ENCODE assay signal across 9 mouse cellular contexts in the genomic region with DNA sequence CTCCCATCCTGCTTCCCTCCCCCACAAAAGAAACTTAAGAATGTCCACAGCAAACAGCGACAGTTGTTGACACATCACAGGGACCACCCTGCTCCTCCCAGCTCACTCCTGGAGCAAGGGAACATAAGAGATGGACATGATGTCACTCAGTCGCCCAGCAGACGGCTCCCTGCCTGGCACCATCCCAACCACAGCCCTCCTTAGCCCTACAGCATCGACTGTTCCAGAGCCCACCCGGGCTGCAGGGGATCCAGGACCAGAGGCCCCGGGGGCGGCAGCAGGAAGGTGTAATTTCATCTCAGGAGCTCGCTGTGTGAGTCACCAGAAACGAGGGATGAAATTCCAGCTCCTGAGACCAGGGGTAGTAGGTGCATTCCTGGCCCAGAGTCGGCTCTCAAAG. TPM values are rescaled to one million over a fixed set of nuclear protein-coding genes. Genes with fewer than 3 reads are reported as not detected.
A peak's percentile ranks its signal among the peaks of the same experiment; 100 is the strongest.
DNase-seq lines count a peak whose midpoint lies in the region; ATAC-seq lines count a peak whose summit lies in the region.
"Had no signal": no experiment of that assay in that cellular context is flagged by ENCODE, and none has a peak within 500 bp of the region (broad histone marks: within the 10 kb centered on the region; RNA-seq: fewer than 3 reads in every experiment).

No protein-coding gene starts in this region.

- H3K4me3 ChIP-seq in hindbrain, embryonic 16.5 days (ENCODE audit: low read length) = no peak overlapping the region
- no peak overlapping the region for H3K4me3 ChIP-seq in hindbrain, embryonic 10.5 days
- no peak overlapping the region for H3K4me3 ChIP-seq in limb, embryonic 11.5 days (ENCODE audit: low read depth, low read length)
- H3K4me3 ChIP-seq in liver, embryonic 12.5 days = no peak overlapping the region

- ATAC-seq in hindbrain, embryonic 16.5 days = no peak
- peak; percentile 33; the same call in 1 of the 2 replicates for ATAC-seq in limb, embryonic 11.5 days (ENCODE audit: insufficient number of reproducible peaks, low FRiP score, low TSS enrichment, low read depth)
- no peak for ATAC-seq in liver, embryonic 12.5 days

- H3K9ac ChIP-seq in hindbrain, embryonic 16.5 days (ENCODE audit: low read depth, low read length) = no peak overlapping the region
- no peak overlapping the region for H3K9ac ChIP-seq in limb, embryonic 11.5 days (ENCODE audit: low read length)
- H3K9ac ChIP-seq in liver, embryonic 12.5 days = no peak overlapping the region

- 60% methylated on average over 10 of the region's 10 CpGs for WGBS in hindbrain, embryonic 16.5 days
- 64% methylated on average over 10 of the region's 10 CpGs for WGBS in hindbrain, embryonic 10.5 days
- WGBS in limb, embryonic 11.5 days = 53% methylated on average over 10 of the region's 10 CpGs
- WGBS in liver, embryonic 12.5 days (ENCODE audit: insufficient replicate concordance) = 57% methylated on average over 10 of the region's 10 CpGs

- no peak overlapping the region for H3K4me2 ChIP-seq in hindbrain, embryonic 16.5 days (ENCODE audit: low read length)
- H3K4me2 ChIP-seq in limb, embryonic 11.5 days (ENCODE audit: low read depth, severe bottlenecking) = no peak overlapping the region
- H3K4me2 ChIP-seq in liver, embryonic 12.5 days = no peak overlapping the region

- peaks cover 7% of the 10 kb centered on the region for H3K4me1 ChIP-seq in hindbrain, embryonic 16.5 days (ENCODE audit: control insufficient read depth, insufficient read depth, low read depth, low read length)
- H3K4me1 ChIP-seq in hindbrain, embryonic 10.5 days (replicated peaks) = peaks cover 14% of the 10 kb centered on the region
- H3K4me1 ChIP-seq in limb, embryonic 11.5 days (ENCODE audit: control insufficient read depth, insufficient read depth, low read length) = no peaks in the 10 kb centered on the region
- H3K4me1 ChIP-seq in liver, embryonic 12.5 days = peaks cover 20% of the 10 kb centered on the region

- H3K9me3 ChIP-seq in hindbrain, embryonic 16.5 days (ENCODE audit: control insufficient read depth, low read length) = no peaks in the 10 kb centered on the region
- peaks cover 24% of the 10 kb centered on the region for H3K9me3 ChIP-seq in hindbrain, embryonic 10.5 days
- H3K9me3 ChIP-seq in limb, embryonic 11.5 days (ENCODE audit: control insufficient read depth, low read length) = no peaks in the 10 kb centered on the region
- no peaks in the 10 kb centered on the region for H3K9me3 ChIP-seq in liver, embryonic 12.5 days (replicated peaks)

- peak; percentile 59 to 73 for DNase-seq in adrenal gland, adult (ENCODE audit: inconsistent age in 2 of 2, low spot score in 1 of 2)
- DNase-seq in adrenal gland, postnatal 25 days = no peak
- no peak for DNase-seq in hindbrain, embryonic 10.5 days (ENCODE audit: low spot score)
- peak; percentile 64 for DNase-seq in ES-CJ7 (ENCODE audit: low read depth, low spot score)
- peak; percentile 35 for DNase-seq in limb, embryonic 11.5 days (ENCODE audit: low spot score)
- DNase-seq in urinary bladder, postnatal 10 days (ENCODE audit: low spot score) = no peak
- DNase-seq: cerebellum, postnatal 25 days had no signal

- peak overlapping the region; percentile 21; the same call in 1 of the 2 replicates for H3K27ac ChIP-seq in hindbrain, embryonic 16.5 days (ENCODE audit: low read depth, low read length)
- no peak overlapping the region; the same call in 1 of the 2 replicates for H3K27ac ChIP-seq in hindbrain, embryonic 10.5 days
- H3K27ac ChIP-seq in limb, embryonic 11.5 days (replicated peaks; ENCODE audit: low read depth, low read length) = no peak overlapping the region; the same call in 1 of the 2 replicates
- H3K27ac ChIP-seq in liver, embryonic 12.5 days = no peak overlapping the region

- H3K36me3 ChIP-seq in hindbrain, embryonic 16.5 days (ENCODE audit: control insufficient read depth, insufficient read depth, low read length) = no peaks in the 10 kb centered on the region
- H3K36me3 ChIP-seq in hindbrain, embryonic 10.5 days = peaks cover 90% of the 10 kb centered on the region
- H3K36me3 ChIP-seq in limb, embryonic 11.5 days (ENCODE audit: control insufficient read depth, insufficient read depth, low read length) = 0 out of 2 replicates have a peak, but pooled peaks cover 2% of the 10 kb centered on the region
- peaks cover 14% of the 10 kb centered on the region; the same call in 1 of the 2 replicates for H3K36me3 ChIP-seq in liver, embryonic 12.5 days

- H3K27me3 ChIP-seq in hindbrain, embryonic 16.5 days (replicated peaks; ENCODE audit: control insufficient read depth, insufficient read depth, low read length) = no peaks in the 10 kb centered on the region
- no peaks in the 10 kb centered on the region for H3K27me3 ChIP-seq in hindbrain, embryonic 10.5 days (ENCODE audit: insufficient read depth, poor library complexity, severe bottlenecking)
- H3K27me3 ChIP-seq in limb, embryonic 11.5 days (ENCODE audit: control insufficient read depth, insufficient read depth, low read length) = no peaks in the 10 kb centered on the region
- H3K27me3 ChIP-seq in liver, embryonic 12.5 days (replicated peaks) = no peaks in the 10 kb centered on the region

RNA-seq across cellular contexts. Expression of a gene that starts 10.6 kb away (rescaled TPM):
- total RNA-seq in adrenal gland, postnatal 25 days (2021) = 52.0 and 80.0 TPM in 2 replicates
- 49.3 and 67.3 TPM in 2 replicates for polyA plus RNA-seq in hindbrain, embryonic 16.5 days (2015; fragmentation: Nextera tagmentation; extraction: Ambion mirVana)
- polyA plus RNA-seq in hindbrain, embryonic 10.5 days (2016; fragmentation: Nextera tagmentation; extraction: Ambion mirVana) = 84.8 and 91.6 TPM in 2 replicates
- polyA plus RNA-seq in limb, embryonic 11.5 days (2014; fragmentation: Nextera tagmentation; extraction: Ambion mirVana) = 126 and 135 TPM in 2 replicates
- polyA plus RNA-seq in liver, embryonic 12.5 days (2016; fragmentation: Nextera tagmentation; extraction: Ambion mirVana) = 23.5 and 26.4 TPM in 2 replicates

Comparison
In these comparisons a context has a peak if more than half of its experiments do, and no peak if none do; other contexts are left out.
1. DNase-seq: peak in adrenal gland, adult (2 of 2), ES-CJ7 (single experiment) and limb, embryonic 11.5 days (single experiment); none in adrenal gland, postnatal 25 days (single experiment), hindbrain, embryonic 10.5 days (single experiment) and urinary bladder, postnatal 10 days (single experiment).